Mouse (Mus musculus): ENCODE measurements around the gene Rad9b. TPM values are rescaled to one million over a fixed set of nuclear protein-coding genes. Genes with fewer than 3 reads are reported as not detected.
A peak's percentile ranks its signal among the peaks of the same experiment; 100 is the strongest.

Rad9b gene
- polyA plus RNA-seq, 1 experiment = 0.25 TPM

DNA sequence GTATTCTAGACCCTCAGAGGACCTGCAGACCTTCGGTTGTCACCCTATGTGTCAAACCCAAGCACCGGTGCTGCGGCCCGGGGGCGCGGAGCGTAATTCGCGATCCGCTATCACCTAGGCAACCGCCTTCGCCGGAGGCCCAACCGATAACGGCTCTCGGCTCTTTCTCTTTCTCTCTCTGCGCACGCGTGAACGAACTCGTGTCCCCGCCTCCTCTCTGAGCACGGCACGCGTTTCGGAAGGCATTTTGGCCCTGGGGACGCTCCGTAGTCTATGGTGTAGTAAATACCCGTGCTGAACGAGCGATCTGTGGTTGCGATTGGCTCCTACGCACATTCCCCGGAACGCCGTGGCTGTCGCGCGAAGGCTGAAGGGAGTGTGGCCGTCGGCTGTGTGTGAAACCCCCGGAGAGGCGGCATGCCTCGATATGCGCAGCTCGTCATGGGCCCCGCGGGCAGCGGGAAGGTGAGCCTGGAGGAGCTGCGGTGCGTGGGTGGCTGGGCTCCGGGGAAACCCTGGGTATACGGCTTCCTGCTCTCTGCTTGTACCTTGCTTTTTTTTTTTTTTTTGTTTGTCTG, 18.2 kb upstream of the Rad9b start, which contains the start of gene Fam216a:
Fam216a (minus strand) TSS at position 173 of the 578 bp plus-strand sequence.
- no peaks in the 10 kb centered on the region for H3K9me3 ChIP-seq
- peaks cover 36% of the 10 kb centered on the region for H3K4me1 ChIP-seq
- H3K36me3 ChIP-seq (replicated peaks; ENCODE audit: low read length) = peaks cover 57% of the 10 kb centered on the region
- H3K27me3 ChIP-seq (replicated peaks) = no peaks in the 10 kb centered on the region
- TF ChIP-seq FLI1 (IDR thresholded peaks at IDR 0.05; ENCODE audit: low read length) (peak; percentile 24; the same call in 1 of the 2 replicates), GATA1 (IDR thresholded peaks at IDR 0.05; ENCODE audit: borderline replicate concordance, low read length) (peak; percentile 89)
- H3K4me3 ChIP-seq (replicated peaks) = peak within 1 kb of the TSS; percentile 100

DNA sequence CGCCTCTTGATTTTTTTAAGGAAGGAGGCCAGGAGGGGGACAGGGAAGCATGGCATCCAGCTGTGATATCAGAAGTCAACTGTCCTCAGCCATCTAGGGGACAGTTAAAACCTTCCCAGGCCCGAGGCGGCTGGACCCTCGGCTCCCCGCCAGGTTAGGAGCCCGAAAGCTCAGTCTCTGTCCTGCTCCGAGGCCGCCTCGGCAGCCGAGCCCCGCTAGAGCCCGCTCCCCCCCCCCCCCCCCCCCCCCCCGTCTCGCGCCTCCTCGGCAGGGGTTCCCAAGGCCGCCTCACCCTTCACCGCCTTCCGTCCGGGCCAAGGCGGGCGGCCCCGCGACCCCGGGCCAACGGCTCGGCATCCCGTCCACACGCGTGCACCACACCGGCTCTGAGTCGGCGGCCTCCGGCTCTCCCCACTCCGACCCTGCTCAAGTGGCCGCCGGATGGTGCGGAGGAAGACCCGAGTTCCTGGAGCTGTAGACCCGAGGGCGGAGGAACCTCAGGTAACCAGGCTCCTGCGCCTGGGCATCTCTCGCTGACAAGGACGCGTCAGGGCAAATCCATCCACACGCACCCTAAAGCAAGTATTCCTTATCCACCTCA, 17.7 kb upstream of the Rad9b start, which contains the start of gene Gpn3:
Gpn3 (plus strand) TSS at position 286 of the 601 bp plus-strand sequence.
- Histone ChIP-seq H3K4me1 (peaks cover 30% of the 10 kb centered on the region), H3K27me3 (replicated peaks) (no peaks in the 10 kb centered on the region), H3K9me3 (no peaks in the 10 kb centered on the region), H3K4me3 (replicated peaks) (peak within 1 kb of the TSS; percentile 100), H3K36me3 (replicated peaks; ENCODE audit: low read length) (peaks cover 57% of the 10 kb centered on the region)
- no peak for TF ChIP-seq GATA1 (IDR thresholded peaks at IDR 0.05; ENCODE audit: borderline replicate concordance, low read length)
- TF ChIP-seq FLI1 (IDR thresholded peaks at IDR 0.05; ENCODE audit: low read length) = no peak

DNA sequence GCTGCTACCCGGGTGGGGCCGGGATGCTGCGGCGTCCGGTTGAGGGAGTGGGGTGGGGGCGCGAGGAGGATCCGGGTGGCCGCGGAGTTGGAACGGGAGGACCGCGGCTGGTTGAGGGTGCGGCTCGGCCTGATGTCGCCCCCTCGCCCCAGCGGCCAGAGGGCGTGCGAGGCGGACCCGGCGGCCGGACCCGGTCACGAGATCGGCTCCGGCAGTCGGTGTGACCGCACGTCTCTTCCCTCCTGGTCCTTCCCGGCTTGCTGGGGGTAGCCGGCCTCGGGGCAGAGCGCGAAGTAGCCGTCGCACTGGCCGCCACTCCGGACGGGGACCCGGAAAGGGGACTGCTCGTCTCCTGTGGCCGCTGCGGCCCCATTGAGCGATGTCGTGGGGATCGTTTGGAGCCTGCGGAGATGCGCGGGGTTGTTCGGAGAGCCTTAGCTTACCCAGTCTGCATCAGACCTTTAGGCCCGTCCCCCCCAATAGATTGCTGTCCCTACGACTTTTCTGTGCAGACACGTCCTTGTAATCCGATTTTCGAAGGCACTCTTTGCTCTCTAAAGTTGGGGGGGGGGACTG, 547 bp upstream of the Rad9b start:
- TF ChIP-seq GATA1 (IDR thresholded peaks at IDR 0.05; ENCODE audit: borderline replicate concordance, low read length) = no peak
- TF ChIP-seq FLI1 (IDR thresholded peaks at IDR 0.05; ENCODE audit: low read length) = no peak
- peaks cover 37% of the 10 kb centered on the region for H3K4me1 ChIP-seq
- H3K27me3 ChIP-seq (replicated peaks) = no peaks in the 10 kb centered on the region
- peak overlapping the region; percentile 97 for H3K4me3 ChIP-seq (replicated peaks)
- no peaks in the 10 kb centered on the region for H3K9me3 ChIP-seq
- H3K36me3 ChIP-seq (replicated peaks; ENCODE audit: low read length) = peaks cover 17% of the 10 kb centered on the region

DNA sequence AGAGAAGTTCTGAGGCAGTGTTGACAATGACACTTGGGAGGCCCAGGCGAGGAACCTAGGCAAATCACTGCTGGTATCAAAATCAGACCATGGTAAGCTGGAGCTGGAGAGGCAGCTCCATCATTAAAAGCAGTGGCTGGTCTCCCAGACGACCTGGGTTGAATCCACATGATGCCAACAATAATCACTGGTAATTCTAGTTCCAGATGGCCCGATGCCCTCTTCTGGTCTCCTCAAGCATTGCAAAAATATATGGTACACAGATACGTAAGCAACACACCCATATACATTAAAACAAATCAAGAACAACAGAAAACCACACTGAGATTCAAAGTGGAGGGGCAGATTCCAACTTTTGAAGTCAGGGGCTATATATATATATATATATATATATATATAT, 8.3 kb downstream of the Rad9b start:
- peaks cover 8% of the 10 kb centered on the region for H3K9me3 ChIP-seq
- H3K4me3 ChIP-seq (replicated peaks) = no peak overlapping the region
- H3K27me3 ChIP-seq (replicated peaks) = no peaks in the 10 kb centered on the region
- no peak for TF ChIP-seq FLI1 (IDR thresholded peaks at IDR 0.05; ENCODE audit: low read length)
- no peak for TF ChIP-seq GATA1 (IDR thresholded peaks at IDR 0.05; ENCODE audit: borderline replicate concordance, low read length)
- H3K4me1 ChIP-seq = peaks cover 10% of the 10 kb centered on the region
- peaks cover 2% of the 10 kb centered on the region for H3K36me3 ChIP-seq (replicated peaks; ENCODE audit: low read length)

DNA sequence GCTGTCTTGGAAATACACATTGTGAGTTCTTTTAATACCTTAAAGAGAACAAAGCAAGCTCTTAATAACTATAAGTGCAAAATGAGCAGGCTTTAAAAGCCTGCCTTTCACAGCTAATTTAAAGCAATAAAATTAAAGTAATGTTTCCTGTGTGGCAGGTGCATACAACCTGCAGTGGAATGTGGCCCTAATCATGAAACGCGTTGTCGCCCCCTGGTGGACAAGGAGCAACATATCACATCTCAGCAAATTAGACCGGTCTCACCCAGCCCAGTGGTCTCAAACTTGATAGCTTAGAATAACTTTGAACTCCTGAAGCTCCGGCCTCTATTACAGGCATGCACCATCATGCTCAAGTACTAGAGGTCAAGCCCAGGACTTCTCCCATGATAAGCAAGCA, 9.8 kb downstream of the Rad9b start:
- H3K9me3 ChIP-seq = peaks cover 11% of the 10 kb centered on the region
- H3K4me1 ChIP-seq = peaks cover 10% of the 10 kb centered on the region
- H3K4me3 ChIP-seq (replicated peaks) = no peak overlapping the region
- H3K27me3 ChIP-seq (replicated peaks) = no peaks in the 10 kb centered on the region
- H3K36me3 ChIP-seq (replicated peaks; ENCODE audit: low read length) = peaks cover 2% of the 10 kb centered on the region
- no peak for TF ChIP-seq FLI1 (IDR thresholded peaks at IDR 0.05; ENCODE audit: low read length)
- no peak for TF ChIP-seq GATA1 (IDR thresholded peaks at IDR 0.05; ENCODE audit: borderline replicate concordance, low read length)

DNA sequence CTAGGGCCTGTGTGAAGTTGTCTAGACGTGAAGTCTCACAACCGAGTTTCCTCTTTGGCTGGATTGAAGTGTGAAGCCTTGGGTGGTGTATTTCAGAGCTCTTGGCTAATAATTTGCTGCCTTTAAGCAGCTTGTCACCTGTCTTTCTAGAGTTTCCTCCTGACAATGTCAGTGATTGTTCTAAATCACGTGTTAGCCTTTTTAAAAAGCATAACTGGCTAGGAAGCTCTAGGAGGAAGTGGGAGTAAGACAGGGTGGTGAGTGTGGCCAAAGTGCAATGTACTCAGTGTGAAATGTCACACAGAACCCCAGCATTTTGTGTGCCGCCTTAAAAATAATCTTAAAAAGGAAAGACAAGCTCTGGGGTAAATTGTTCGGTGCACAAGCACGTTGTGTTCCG, 10.3 kb downstream of the Rad9b start:
- H3K4me1 ChIP-seq = peaks cover 11% of the 10 kb centered on the region
- TF ChIP-seq FLI1 (IDR thresholded peaks at IDR 0.05; ENCODE audit: low read length) (no peak), GATA1 (IDR thresholded peaks at IDR 0.05; ENCODE audit: borderline replicate concordance, low read length) (no peak)
- H3K9me3 ChIP-seq = peaks cover 11% of the 10 kb centered on the region
- H3K36me3 ChIP-seq (replicated peaks; ENCODE audit: low read length) = peaks cover 4% of the 10 kb centered on the region
- H3K4me3 ChIP-seq (replicated peaks) = no peak overlapping the region
- no peaks in the 10 kb centered on the region for H3K27me3 ChIP-seq (replicated peaks)

DNA sequence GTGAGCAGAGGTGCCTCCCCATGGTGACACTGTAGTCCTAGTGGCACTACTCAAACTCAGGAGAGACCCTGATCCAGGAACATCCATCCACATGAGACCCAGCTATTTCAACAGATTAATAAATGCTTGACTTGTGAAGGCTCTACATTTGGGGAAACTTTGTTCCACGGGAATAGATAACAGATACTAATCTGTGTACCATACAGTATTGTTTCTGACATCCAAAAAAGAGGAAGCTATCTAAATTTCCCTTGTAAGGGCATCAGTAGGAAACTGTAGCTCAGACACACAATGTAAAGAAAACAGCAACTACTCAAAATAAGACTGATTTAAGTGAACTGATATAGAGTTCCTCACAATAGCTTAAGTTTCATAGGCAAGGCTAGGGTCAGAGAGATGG, 11.2 kb downstream of the Rad9b start:
- Histone ChIP-seq H3K36me3 (replicated peaks; ENCODE audit: low read length) (peaks cover 6% of the 10 kb centered on the region), H3K4me3 (replicated peaks) (no peak overlapping the region), H3K9me3 (peaks cover 11% of the 10 kb centered on the region), H3K4me1 (peaks cover 13% of the 10 kb centered on the region), H3K27me3 (replicated peaks) (no peaks in the 10 kb centered on the region)
- TF ChIP-seq FLI1 (IDR thresholded peaks at IDR 0.05; ENCODE audit: low read length) (no peak), GATA1 (IDR thresholded peaks at IDR 0.05; ENCODE audit: borderline replicate concordance, low read length) (no peak)

DNA sequence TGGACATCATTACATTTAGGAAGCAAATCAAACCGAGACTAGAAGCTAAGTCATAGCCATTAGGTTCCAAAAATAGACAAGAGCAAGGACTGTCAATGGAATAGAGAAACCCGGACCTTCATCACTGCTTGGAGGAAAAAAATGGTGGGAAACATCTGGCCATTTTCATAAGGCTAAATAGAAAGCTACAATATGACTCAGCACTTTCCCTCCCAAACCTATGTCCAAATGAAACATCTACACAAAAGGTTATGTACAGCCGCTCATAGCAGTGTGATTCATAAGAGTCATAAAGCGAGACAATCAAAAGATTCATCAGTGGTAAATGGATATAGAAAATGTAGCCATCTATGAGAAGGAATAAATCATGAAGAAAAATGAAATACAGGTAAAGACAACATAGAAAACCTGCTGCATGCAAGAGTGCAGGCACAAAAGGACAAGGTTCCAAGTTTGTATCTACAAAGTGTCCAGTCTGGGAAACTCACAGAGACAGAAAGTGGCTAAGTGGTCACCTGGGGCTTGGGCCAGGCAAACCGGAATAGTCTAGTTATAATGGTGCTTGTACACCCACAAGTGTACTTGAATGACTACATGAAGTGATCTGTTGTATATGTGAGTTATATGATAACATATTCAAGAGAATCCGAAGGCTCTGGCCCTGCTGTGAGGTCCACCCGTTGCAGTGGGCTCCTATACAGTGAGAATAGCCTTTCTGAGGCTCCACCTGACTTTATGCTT, 17.3 kb downstream of the Rad9b start:
- Histone ChIP-seq H3K36me3 (replicated peaks; ENCODE audit: low read length) (peaks cover 7% of the 10 kb centered on the region), H3K4me1 (peaks cover 19% of the 10 kb centered on the region), H3K27me3 (replicated peaks) (no peaks in the 10 kb centered on the region), H3K9me3 (peaks cover 3% of the 10 kb centered on the region; the same call in 1 of the 2 replicates), H3K4me3 (replicated peaks) (no peak overlapping the region)
- TF ChIP-seq GATA1 (IDR thresholded peaks at IDR 0.05; ENCODE audit: borderline replicate concordance, low read length) (no peak), FLI1 (IDR thresholded peaks at IDR 0.05; ENCODE audit: low read length) (no peak)

DNA sequence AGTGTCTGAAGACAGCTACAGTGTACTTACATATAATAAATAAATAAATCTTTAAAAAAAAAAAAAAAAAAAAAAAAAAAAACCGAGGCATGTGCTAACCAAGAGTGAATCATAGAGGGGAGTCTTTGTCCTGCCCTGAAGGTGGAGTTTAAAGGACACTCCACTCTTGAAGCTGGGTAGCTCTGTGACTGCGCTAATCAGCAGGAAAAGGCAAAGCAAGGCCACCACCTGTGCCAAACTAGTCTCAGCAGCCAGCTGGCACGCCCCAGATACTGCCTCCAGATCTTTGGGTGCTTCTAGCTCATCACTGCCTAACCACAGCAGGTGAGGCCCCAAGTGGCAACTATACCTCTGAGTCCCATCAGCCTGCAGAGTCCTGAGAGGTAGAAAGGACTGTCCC, 19.4 kb downstream of the Rad9b start:
- H3K4me1 ChIP-seq = peaks cover 32% of the 10 kb centered on the region
- H3K27me3 ChIP-seq (replicated peaks) = no peaks in the 10 kb centered on the region
- no peak for TF ChIP-seq FLI1 (IDR thresholded peaks at IDR 0.05; ENCODE audit: low read length)
- no peak for TF ChIP-seq GATA1 (IDR thresholded peaks at IDR 0.05; ENCODE audit: borderline replicate concordance, low read length)
- H3K9me3 ChIP-seq = no peaks in the 10 kb centered on the region
- no peak overlapping the region for H3K4me3 ChIP-seq (replicated peaks)
- peaks cover 7% of the 10 kb centered on the region for H3K36me3 ChIP-seq (replicated peaks; ENCODE audit: low read length)

Data from megakaryocyte, embryonic 14.5 days (primary cell).